19 mouse cellular contexts compared by ENCODE assay signal in genomic region chr13:11865261-11865660, GRCm38 (mm10).
DNase-seq lines count a peak whose midpoint lies in the region; ATAC-seq lines count a peak whose summit lies in the region.
"Had no signal": no experiment of that assay in that cellular context is flagged by ENCODE, and none has a peak within 500 bp of the region (broad histone marks: within the 10 kb centered on the region; RNA-seq: fewer than 3 reads in every experiment).

No protein-coding gene starts in this region.

- DNase-seq in adrenal gland, postnatal 14 days, result peak; percentile 8
- DNase-seq in adrenal gland, adult 8-10 months, result no peak
- peak; percentile 81 for DNase-seq in heart, adult 11 months
- no peak for DNase-seq in heart, postnatal 14 days
- peak; percentile 14 for DNase-seq in right cerebral cortex, postnatal 25 days
- no peak for DNase-seq in right cerebral cortex, postnatal 36 days (ENCODE audit: low spot score in 2 of 2)
- DNase-seq: cerebellum, postnatal 14 days; forebrain, postnatal 0 days; gastrocnemius, adult 2 months; gastrocnemius, postnatal 36 days; heart, adult 2 months; kidney, adult 18-20 months; kidney, postnatal 25 days; left cerebral cortex, postnatal 4 days; liver, postnatal 0 days; lung, postnatal 36 days had no signal

- ATAC-seq in inflammation-experienced regulatory T-cells, adult 6 months, result no peak
- ATAC-seq: activated CD4-positive, CD25-positive, alpha-beta regulatory T cell, adult 4 months; forebrain, postnatal 0 days; liver, postnatal 0 days; midbrain, embryonic 16.5 days had no signal

- intact Hi-C loops in heart, postnatal 14 days (cut with DNase I), result no loop called here

Comparison
In these comparisons a context has a peak if more than half of its experiments do, and no peak if none do; other contexts are left out.
1. DNase-seq: peak in adrenal gland, postnatal 14 days (single experiment), heart, adult 11 months (single experiment) and right cerebral cortex, postnatal 25 days (single experiment); none in adrenal gland, adult 8-10 months (single experiment), heart, postnatal 14 days (0 of 2) and right cerebral cortex, postnatal 36 days (0 of 2).